Mouse (Mus musculus): ENCODE measurements around the gene Tmem217.

The Tmem217 gene

DNA sequence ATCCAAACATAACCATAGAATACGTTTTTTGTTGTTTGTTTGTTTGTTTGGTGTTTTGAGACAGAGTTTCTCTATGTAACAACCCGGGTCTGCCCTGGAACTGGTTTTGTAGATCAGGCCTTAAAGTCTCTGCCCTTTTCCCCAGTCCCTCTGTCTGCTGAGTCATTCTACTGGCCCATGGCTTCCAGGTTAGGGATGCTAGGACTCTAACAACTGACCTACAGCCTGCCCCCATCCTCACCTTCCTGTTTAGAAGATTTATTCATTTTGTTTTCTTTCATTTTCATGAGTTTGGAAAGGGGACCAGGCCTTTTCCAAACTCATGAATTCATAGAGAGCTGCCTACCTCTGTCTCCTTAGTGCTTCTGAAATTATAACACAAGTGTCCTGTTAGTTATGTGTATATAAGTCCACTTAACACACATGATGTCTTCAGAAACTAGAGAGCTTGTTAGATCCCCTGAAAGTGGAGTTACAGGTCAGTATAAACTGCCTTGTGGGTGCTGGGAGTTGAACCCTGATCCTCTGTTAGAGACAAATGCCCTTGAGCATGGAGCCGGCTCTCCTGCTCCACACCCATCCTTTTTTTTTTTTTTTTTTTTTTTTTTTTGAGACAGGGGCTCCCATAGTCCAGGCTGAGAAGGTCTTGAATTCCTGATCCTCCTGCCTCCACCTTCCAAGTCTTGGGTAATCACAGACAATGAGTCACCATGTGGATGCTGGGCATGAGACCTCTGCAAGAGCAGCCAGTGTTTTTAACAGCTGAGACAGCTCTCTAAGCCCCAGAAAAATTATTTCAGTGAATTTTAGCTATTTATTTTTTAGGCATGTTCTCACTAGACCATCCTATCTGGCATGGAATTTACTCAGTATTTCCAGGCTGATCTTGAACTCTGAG is 66.6 kb downstream of the Tmem217 start:
- DNase-seq = no peak

DNA sequence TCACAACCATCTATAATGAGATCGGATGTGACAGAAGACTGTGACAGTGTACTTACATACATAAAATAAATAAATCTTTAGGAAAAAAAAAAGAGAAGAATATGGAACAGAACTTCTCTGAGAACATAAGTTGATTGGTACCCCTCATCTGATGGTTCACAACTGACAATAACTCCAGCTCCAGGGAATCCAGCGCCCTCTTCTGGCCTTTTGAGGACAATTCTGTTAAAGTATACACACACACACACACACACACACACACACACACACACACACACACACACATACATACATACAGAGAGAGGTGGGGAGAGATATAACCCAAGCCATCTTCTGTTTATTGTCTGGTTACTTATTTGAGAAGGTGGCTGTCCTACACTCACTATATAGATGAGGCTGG is 67.8 kb downstream of the Tmem217 start:
- DNase-seq = no peak

DNA sequence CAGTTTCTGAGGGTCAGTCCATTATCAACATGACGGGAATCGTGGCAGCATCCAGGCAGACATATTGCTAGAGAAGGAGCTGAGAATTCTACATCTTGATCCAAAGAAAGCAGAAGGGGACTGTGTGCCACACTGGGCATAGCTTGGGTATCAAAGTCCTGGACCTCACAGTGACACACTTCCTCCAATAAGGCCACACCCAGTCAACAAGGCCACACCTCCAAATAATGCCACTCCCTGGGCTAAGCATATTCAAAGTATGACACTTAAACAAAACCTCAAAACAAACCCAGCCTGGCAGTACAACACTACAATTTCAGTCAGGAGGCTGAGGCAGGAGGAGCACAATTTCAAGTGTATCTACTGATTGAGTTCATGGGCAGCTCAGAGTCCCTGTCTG is 68.9 kb downstream of the Tmem217 start:
- DNase-seq = no peak

DNA sequence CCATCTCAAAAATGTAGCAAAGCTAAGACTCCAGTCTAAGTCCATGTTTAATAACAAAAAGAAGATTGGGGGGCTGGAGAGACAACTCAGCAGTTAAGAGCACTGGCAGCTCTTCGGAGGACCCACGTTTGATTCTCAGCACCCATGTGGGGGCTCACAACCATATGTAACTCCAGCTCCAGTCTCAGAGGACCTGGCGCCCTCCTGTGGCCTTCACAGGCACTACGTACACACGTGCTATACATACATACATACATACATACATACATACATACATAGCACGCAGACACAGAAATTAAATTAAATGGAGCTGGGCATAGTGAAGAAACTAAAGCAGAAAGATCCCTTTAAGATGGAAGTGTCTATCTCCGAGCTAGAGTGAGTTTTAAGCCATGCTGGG is 69.6 kb downstream of the Tmem217 start:
- DNase-seq = no peak

DNA sequence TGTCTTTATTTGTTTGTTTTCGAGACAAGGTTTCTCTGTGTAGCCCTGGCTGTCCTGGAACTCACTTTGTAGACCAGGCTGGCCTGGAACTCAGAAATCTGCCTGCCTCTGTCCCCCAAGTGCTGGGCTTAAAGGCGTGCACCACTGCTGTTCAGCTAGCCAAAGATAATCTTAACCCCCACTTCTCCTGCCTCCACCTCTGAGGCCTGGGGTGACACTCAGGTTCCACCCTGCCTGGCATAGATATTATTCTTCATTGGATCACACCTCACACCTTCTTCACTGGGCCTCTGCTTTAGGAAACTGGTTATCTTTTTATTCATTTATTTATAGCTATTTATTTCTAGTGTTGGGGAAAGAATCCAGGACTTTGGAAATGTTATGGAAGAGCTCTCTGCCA is 71.9 kb downstream of the Tmem217 start:
- no peak for DNase-seq

DNA sequence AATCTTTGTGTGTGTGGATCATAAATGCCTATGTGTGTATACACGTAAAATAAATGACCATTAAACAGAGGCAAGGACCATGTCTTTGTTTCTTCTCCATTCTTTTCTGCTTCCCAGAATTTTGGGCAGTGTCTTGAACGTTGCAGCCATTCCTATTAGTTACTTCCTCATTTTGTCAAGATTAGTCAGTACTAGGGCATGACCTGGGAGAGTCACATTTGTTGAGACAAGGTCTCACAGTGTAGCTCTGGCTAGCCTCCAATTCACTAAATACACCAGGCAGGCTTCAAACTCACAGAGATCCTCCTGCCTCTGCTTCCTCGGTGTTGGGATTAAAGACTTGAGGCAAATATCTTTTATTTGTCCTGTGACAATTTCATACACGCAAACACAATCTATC is 73.9 kb downstream of the Tmem217 start:
- no peak for DNase-seq

DNA sequence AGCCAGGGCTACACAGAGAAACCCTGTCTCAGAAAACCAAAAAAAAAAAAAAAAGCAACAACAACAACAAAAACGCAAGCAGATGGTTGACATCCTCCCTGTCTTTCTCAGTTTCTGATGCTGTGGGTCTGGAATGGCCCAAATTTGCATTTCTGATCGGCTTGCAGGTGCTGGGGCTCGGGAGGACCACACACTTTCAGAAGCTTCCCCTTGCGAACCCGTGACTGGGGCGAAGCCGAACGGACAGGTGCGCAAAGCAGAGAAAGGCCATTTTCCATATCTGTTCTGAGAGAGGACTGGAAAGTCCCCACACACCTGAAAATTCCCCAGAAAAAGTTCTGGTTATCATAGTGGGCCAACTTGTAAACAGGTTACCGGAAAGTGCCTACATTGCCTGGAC is 74.8 kb downstream of the Tmem217 start:
- DNase-seq = no peak

DNA sequence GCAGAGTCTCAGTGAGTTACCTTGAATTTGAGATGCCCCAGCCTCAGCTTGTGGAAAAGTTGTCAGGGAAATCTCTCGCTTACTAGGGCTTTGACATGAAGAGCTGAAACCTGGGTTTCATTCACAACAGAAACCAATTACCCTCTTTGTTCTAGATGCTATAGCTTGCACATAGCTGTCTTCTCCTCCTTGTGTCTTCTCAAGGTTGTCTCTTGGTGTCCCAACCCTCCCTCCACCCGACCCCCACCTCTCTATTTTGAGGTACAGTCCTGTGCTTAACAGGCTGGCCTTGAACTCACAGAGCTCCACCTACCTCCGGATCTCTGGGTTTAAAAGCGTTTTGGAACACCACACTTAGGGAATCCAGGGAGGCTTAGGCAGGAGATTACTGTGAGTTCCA is 75.7 kb downstream of the Tmem217 start:
- no peak for DNase-seq
